Mouse (Mus musculus): ENCODE results near the gene Igfbp7.

DNA sequence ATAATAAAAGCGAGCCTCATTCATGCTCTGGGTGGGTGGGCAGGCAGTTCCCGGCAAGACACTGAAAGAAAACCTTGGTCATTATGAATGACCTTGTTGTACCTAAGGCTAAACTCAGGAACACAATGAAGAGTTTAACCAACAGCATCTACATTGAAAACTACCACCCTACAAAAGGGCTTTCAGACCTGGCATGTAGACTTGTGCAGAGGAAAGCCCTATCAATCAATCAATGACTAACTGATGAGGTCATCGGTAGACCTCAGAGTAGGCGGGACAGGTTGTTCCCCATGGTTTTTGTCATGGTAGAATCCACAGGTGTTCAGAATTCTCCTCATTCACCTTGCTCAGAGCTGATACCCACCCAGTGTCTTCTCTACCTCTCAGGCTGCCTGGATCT lies 47.9 kb downstream of the Igfbp7 start:
- no peak for TF ChIP-seq CTCF (IDR thresholded peaks at IDR 0.05; ENCODE audit: low read depth)
- no peak for TF ChIP-seq EP300 (optimal IDR thresholded peaks at IDR 0.05)

Measured in stomach, postnatal 0 days (tissue).